Mouse (Mus musculus) CH12.LX (cell line): Measurements from ENCODE around the gene Mafb. TPM values are rescaled to one million over a fixed set of nuclear protein-coding genes. Genes with fewer than 3 reads are reported as not detected.

Experiments used
- DNase-seq: peaks from one replicate; pipeline ENCODE4 v3.0.0-alpha.2; 2013; ENCODE audit errors: extremely low read depth
- H3K27ac ChIP-seq: 2 replicates; pipeline ENCODE4 v1.5.1; 2012; ENCODE audit warnings: low read depth, mild to moderate bottlenecking, control low read depth, moderate library complexity; ENCODE audit not compliant: insufficient read depth
- H3K27me3 ChIP-seq: replicated peaks from 2 replicates; pipeline ENCODE3; 2012; ENCODE audit warnings: inconsistent platforms
- H3K36me3 ChIP-seq, 2 experiments: replicated peaks in 1 of 2; 2 replicates each; pipeline versions ENCODE3 to v1.6.1; 2012; ENCODE audit warnings: inconsistent platforms in 1 of 2, low read length in 1 of 2, mild to moderate bottlenecking in 1 of 2, mixed read lengths in 1 of 2, moderate library complexity in 1 of 2; ENCODE audit not compliant: control insufficient read depth in 1 of 2, insufficient read depth in 1 of 2
- H3K4me1 ChIP-seq, 2 experiments: 2 replicates each; pipeline ENCODE4 v1.6.1; 2012; ENCODE audit warnings: inconsistent platforms in 1 of 2, moderate library complexity in 1 of 2; ENCODE audit not compliant: insufficient read depth in 2 of 2, control insufficient read depth in 1 of 2
- H3K4me2 ChIP-seq: 2 replicates; pipeline ENCODE4 v1.6.1; 2012; ENCODE audit warnings: low read depth, mild to moderate bottlenecking, control low read depth; ENCODE audit not compliant: poor library complexity, insufficient read depth, severe bottlenecking
- H3K4me3 ChIP-seq, 3 experiments: fragments of 150-350 bp in 1 of 3; sonication (generic) in 1 of 3; replicated peaks in 1 of 3; 2 replicates each; pipeline versions ENCODE3 to v1.5.1; 2011 to 2012; ENCODE audit warnings: low read depth in 2 of 3, low read length in 2 of 3, mild to moderate bottlenecking in 2 of 3, moderate library complexity in 2 of 3, control low read depth in 1 of 3, improper control_type of control experiment in 1 of 3, inconsistent platforms in 1 of 3, mixed read lengths in 1 of 3; ENCODE audit not compliant: poor library complexity in 1 of 3
- H3K79me2 ChIP-seq: replicated peaks from 2 replicates; pipeline ENCODE4 v1.6.1; 2012; ENCODE audit warnings: mild to moderate bottlenecking, moderate library complexity; ENCODE audit not compliant: control insufficient read depth, poor library complexity, insufficient read depth, severe bottlenecking; ENCODE audit errors: extremely low read depth
- H3K9ac ChIP-seq: 2 replicates; pipeline ENCODE4 v1.6.1; 2012; ENCODE audit warnings: low read depth, mild to moderate bottlenecking, control low read depth, moderate library complexity; ENCODE audit not compliant: insufficient read depth
- H3K9me3 ChIP-seq: replicated peaks from 2 replicates; pipeline ENCODE3; 2012; ENCODE audit warnings: low read length, inconsistent platforms, mixed read lengths
- BHLHE40 ChIP-seq: IDR thresholded peaks from 2 replicates; pipeline ENCODE4 v1.6.1; 2011; ENCODE audit warnings: mild to moderate bottlenecking, low read depth, low read length, improper control_type of control experiment
- CHD1 ChIP-seq: IDR thresholded peaks from 2 replicates; pipeline ENCODE4 v1.6.1; 2012; ENCODE audit warnings: low read depth, low read length, improper control_type of control experiment, inconsistent platforms
- CHD2 ChIP-seq: IDR thresholded peaks from 2 replicates; pipeline ENCODE4 v1.6.1; 2011; ENCODE audit warnings: low read length, improper control_type of control experiment
- ELF1 ChIP-seq: IDR thresholded peaks from 2 replicates; pipeline ENCODE4 v1.6.1; 2014; ENCODE audit warnings: low read depth, mild to moderate bottlenecking, inconsistent platforms, low read length, improper control_type of control experiment
- EP300 ChIP-seq: IDR thresholded peaks from 2 replicates; pipeline ENCODE4 v1.6.1; 2011; ENCODE audit warnings: low read length, improper control_type of control experiment
- ETS1 ChIP-seq: conservative IDR thresholded peaks from 2 replicates; pipeline ENCODE4 v1.6.1; 2012; ENCODE audit warnings: low read depth, mild to moderate bottlenecking, inconsistent platforms, low read length, improper control_type of control experiment, moderate library complexity
- MAX ChIP-seq: IDR thresholded peaks from 2 replicates; pipeline ENCODE4 v1.6.1; 2011; ENCODE audit warnings: low read length, improper control_type of control experiment
- MXI1 ChIP-seq: IDR thresholded peaks from 2 replicates; pipeline ENCODE4 v1.6.1; 2011; ENCODE audit warnings: mild to moderate bottlenecking, low read depth, low read length, improper control_type of control experiment
- NELFE ChIP-seq: IDR thresholded peaks from 2 replicates; pipeline ENCODE4 v1.6.1; 2011; ENCODE audit warnings: low read depth, low read length, improper control_type of control experiment
- POLR2A ChIP-seq: IDR thresholded peaks from 2 replicates; pipeline ENCODE4 v1.6.1; 2011; ENCODE audit warnings: low read depth, mild to moderate bottlenecking, improper control_type of control experiment, low read length
- POLR2AphosphoS2 ChIP-seq: IDR thresholded peaks from 2 replicates; pipeline ENCODE4 v1.6.1; 2011; ENCODE audit warnings: low read depth, low read length, improper control_type of control experiment
- RAD21 ChIP-seq: IDR thresholded peaks from 2 replicates; pipeline ENCODE4 v1.6.1; 2011; ENCODE audit warnings: low read depth, mild to moderate bottlenecking, low read length, improper control_type of control experiment, moderate library complexity
- RCOR1 ChIP-seq: conservative IDR thresholded peaks from 2 replicates; pipeline ENCODE4 v1.6.1; 2012; ENCODE audit warnings: low read depth, mild to moderate bottlenecking, inconsistent platforms, low read length, improper control_type of control experiment
- TCF12 ChIP-seq: IDR thresholded peaks from 2 replicates; pipeline ENCODE4 v1.6.1; 2014; ENCODE audit warnings: low read depth, mild to moderate bottlenecking, inconsistent platforms, low read length, improper control_type of control experiment
- USF2 ChIP-seq: conservative IDR thresholded peaks from 2 replicates; pipeline ENCODE4 v1.6.1; 2011; ENCODE audit warnings: low read depth, low read length, improper control_type of control experiment
- ZC3H11A ChIP-seq: IDR thresholded peaks from 2 replicates; pipeline ENCODE4 v1.6.1; 2012; ENCODE audit warnings: low read depth, mild to moderate bottlenecking, inconsistent platforms, low read length, improper control_type of control experiment
- ZKSCAN1 ChIP-seq: IDR thresholded peaks from 2 replicates; pipeline ENCODE4 v1.6.1; 2012; ENCODE audit warnings: low read depth, inconsistent platforms, low read length, improper control_type of control experiment, borderline replicate concordance
- dilution Hi-C: fragments of 300-500 bp; cut with MboI; formaldehyde crosslinking; loops from 2 replicates; pipeline ENCODE4 v1.14.3; 2020; ENCODE audit warnings: low sequenced_read_pairs; ENCODE audit not compliant: extremely low pct_unique_long_range_greater_than_20kb, extremely low pct_ligation_motif_present
- in situ Hi-C: fragments of 300-500 bp; cut with MboI; formaldehyde crosslinking; loops from 3 replicates; pipeline ENCODE4 v1.14.3; 2019; ENCODE audit warnings: low sequenced_read_pairs, low pct_ligation_motif_present, low pct_unique_long_range_greater_than_20kb, mixed read lengths
- polyA plus RNA-seq: library from polyadenylated mRNA; unstranded; fragments of >175 nt; gene quantifications from 2 replicates; pipeline ENCODE4 v1.2.1, GENCODE M21; 2012; ENCODE audit warnings: low read depth; ENCODE audit not compliant: insufficient read length
- total RNA-seq, 2 experiments: library from RNA; depleted of rRNA; stranded (reverse); fragments of 300-350 nt in 1 of 2; fragments of >200 nt in 1 of 2; gene quantifications; 2 replicates each; pipeline ENCODE4 v1.2.3; 2012 to 2014

Gene Mafb
- total and polyA plus RNA-seq, 3 experiments, result 0.04 to 0.47 (median 0.17) TPM

DNA sequence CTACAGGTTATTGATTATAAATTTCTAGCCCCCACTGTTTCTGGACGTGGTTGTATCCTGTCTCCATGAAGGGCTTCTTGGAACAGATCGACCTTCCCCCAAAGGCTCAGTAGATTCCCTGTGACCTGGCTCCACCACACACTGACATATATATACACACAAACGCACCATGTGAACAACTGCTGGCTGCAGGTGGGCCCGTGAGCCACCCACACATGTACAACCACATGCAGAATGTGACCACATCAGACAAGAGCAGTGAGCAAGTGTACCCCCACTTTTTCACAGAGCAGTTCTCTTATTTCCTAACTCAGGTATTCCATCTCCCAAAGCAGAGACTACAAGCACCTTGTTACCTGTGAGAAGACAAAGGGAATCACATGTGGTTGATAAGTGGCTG lies 39.1 kb downstream of the Mafb start:
- H3K27ac ChIP-seq, result no peak overlapping the region
- H3K9ac ChIP-seq, result no peak overlapping the region
- TF ChIP-seq RCOR1 (no peak), EP300 (no peak), NELFE (no peak), RAD21 (no peak), MXI1 (no peak), MAX (no peak), USF2 (no peak), CHD2 (no peak), ZKSCAN1 (no peak), ELF1 (no peak)
- H3K4me1 ChIP-seq, result peaks cover 8 to 28% of the 10 kb centered on the region in 2 experiments; a peak in 3 of 4 replicates
- DNase-seq, result no peak
- no peaks in the 10 kb centered on the region for H3K79me2 ChIP-seq
- dilution Hi-C loops, result no loop called here
- in situ Hi-C loops, result no loop called here
- no peaks in the 10 kb centered on the region for H3K36me3 ChIP-seq
- H3K4me2 ChIP-seq, result no peak overlapping the region
- no peaks in the 10 kb centered on the region for H3K9me3 ChIP-seq
- H3K27me3 ChIP-seq, result no peaks in the 10 kb centered on the region
- no peak overlapping the region for H3K4me3 ChIP-seq

DNA sequence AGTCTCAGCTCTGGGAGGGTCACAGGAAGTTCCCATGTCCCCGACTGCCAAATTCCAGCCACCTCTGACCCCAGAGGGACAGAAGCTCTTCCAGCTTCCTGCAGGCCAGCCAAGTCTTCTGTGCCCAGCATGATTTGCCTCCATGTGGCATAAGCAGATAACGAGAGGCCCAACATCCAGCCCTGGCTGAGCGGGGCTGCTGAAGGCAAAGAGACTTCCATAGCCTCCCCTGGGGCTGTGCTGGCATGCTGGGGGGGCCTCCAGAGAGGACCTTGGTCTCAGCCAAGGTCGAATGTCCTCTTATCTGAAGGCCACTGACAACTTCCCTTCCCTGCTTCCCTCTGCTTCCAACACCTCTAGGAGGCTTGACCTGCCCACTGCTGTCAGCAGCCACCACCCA lies 39.7 kb downstream of the Mafb start:
- Histone ChIP-seq H3K36me3 (no peaks in the 10 kb centered on the region), H3K9ac (no peak overlapping the region)
- DNase-seq, result no peak

DNA sequence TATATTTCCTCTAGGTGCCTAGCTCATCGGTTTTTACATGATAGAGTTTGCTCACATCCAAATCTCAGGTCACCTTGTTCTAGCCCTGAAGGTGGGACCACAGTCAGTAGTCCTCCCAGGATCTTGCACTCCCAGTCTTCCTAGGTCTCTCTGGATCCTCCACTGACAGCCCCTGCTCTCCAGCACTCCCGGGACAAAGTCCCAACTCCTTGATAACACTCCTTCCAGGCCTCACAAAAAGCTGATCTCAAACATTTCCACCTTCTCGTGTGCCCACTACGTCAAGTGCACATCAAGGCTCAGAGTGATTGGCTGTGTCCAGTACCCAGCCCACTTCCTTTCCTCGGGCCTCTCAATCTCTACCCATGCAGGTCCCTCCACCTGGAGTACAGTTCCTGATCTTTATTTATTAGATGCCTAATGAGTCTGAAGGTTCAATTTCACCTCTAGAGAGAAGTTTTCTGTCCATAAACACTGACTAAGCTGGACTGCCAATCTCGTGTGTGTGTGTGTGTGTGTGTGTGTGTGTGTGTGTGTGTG lies 41.7 kb downstream of the Mafb start:
- H3K4me1 ChIP-seq, result peaks cover 8 to 32% of the 10 kb centered on the region in 2 experiments; a peak in 3 of 4 replicates
- H3K36me3 ChIP-seq, result no peaks in the 10 kb centered on the region
- DNase-seq, result no peak
- no peaks in the 10 kb centered on the region for H3K27me3 ChIP-seq
- H3K27ac ChIP-seq, result no peak overlapping the region
- no peak for TF ChIP-seq NELFE
- TF ChIP-seq TCF12, result no peak
- no peaks in the 10 kb centered on the region for H3K9me3 ChIP-seq
- H3K4me3 ChIP-seq, result no peak overlapping the region
- no peak overlapping the region for H3K9ac ChIP-seq
- dilution Hi-C loops, result no loop called here
- H3K4me2 ChIP-seq, result no peak overlapping the region
- in situ Hi-C loops, result no loop called here
- no peaks in the 10 kb centered on the region for H3K79me2 ChIP-seq

More for the DNA sequence above, 39.7 kb downstream of the Mafb start:
- TF ChIP-seq ZC3H11A (no peak), ETS1 (no peak), ELF1 (no peak), CHD1 (no peak), POLR2A (no peak), POLR2AphosphoS2 (no peak), TCF12 (no peak), BHLHE40 (no peak)
- Histone ChIP-seq H3K27ac (no peak overlapping the region), H3K27me3 (no peaks in the 10 kb centered on the region), H3K4me3 (no peak overlapping the region), H3K79me2 (no peaks in the 10 kb centered on the region), H3K4me2 (no peak overlapping the region), H3K4me1 (peaks cover 8 to 28% of the 10 kb centered on the region in 2 experiments; a peak in 3 of 4 replicates), H3K9me3 (no peaks in the 10 kb centered on the region)
- in situ Hi-C loops (no loop called here), dilution Hi-C loops (no loop called here)
